Mouse (Mus musculus): ENCODE data around the gene Zfp991.
"Not testable (repeated sequence)": the region's sequence is repeated elsewhere in the genome, so short reads cannot be mapped to it uniquely, and the experiment has no call there.

- TF ChIP-seq CTCF (IDR thresholded peaks at IDR 0.05; ENCODE audit: insufficient read depth, low read length); POLR2A (IDR thresholded peaks at IDR 0.05; ENCODE audit: borderline replicate concordance, extremely low read depth, low read depth, low read length): not testable (repeated sequence)
These were observed 9.6 kb upstream of the Zfp991 start for GRCm38 (mm10) chr4:147122286-147122685.

Data from lung, adult 2 months (tissue).